Mouse (Mus musculus): Measurements from ENCODE around the gene Emx2. TPM values are rescaled to one million over a fixed set of nuclear protein-coding genes. Genes with fewer than 3 reads are reported as not detected.
A peak's percentile ranks its signal among the peaks of the same experiment; 100 is the strongest.

Emx2 gene
- not detected for total RNA-seq (2021)

GRCm38 (mm10) chr19:59457951-59458742 lies at the start of gene Emx2:
Gene Emx2 (plus strand): TSS chr19:59458372.
- peak; percentile 60 for DNase-seq

DNA sequence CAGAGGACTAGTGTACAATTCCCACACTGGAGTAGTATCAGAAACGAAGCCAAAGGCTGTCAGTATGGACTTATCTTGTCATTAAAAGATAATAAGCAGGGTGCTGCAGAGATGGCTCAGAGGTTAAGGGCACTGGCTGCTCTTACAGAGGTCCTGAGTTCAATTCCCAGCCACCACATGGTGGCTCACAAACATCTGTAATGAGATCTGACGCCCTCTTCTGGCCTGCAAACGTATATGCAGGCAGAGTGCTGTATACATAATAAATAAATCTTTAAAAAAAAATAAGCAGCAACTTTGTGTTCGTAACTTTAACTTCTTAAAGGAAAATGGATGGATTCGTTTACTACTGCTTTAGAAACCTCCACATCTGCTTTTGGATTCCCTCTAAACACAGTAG lies 44.0 kb upstream of the Emx2 start:
- no peak for DNase-seq

DNA sequence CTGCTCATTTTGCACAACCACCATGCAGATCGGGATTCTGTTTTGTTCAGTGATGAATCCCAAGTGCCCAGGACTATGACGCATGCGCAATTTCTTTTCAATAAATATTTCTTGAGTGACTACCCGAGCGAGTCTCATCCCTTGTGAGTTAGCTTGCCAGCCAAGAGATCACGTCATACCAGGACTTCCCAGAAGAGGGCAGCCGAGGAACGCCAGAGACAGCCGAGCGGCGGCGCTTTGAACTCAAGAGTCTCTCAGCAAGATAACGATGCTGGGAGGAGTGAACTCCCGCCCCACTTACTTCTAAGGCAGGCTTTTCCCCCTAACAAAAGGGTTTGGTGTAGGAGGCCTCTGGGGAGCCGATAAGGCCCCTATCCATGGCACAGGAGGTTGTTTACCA lies 40.1 kb upstream of the Emx2 start:
- peak; percentile 91 for DNase-seq

GRCm38 (mm10) chr19:59418671-59419070 lies 39.5 kb upstream of the Emx2 start:
- no peak for DNase-seq

DNA sequence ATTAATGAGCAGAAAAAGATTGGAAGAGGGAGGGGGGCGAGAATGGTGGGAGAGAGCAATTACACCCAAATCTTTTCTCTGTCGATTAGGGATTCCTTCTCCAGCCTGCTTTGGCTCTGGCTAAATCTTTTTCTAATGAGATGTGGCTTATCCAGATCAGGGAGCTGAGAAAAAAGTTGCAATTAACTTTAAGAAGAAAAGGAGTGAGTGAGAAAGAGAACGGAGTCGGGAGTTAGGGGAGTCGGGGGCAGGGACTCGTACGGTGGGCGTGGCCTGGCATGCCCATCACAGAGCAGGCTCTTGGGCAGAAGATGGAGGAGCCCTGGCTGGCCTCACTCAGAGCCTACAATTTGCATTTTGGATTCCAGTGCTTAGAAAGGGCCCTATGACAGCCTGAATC lies 35.8 kb upstream of the Emx2 start:
- no peak for DNase-seq

GRCm38 (mm10) chr19:59423685-59424084 lies 34.5 kb upstream of the Emx2 start:
- no peak for DNase-seq

DNA sequence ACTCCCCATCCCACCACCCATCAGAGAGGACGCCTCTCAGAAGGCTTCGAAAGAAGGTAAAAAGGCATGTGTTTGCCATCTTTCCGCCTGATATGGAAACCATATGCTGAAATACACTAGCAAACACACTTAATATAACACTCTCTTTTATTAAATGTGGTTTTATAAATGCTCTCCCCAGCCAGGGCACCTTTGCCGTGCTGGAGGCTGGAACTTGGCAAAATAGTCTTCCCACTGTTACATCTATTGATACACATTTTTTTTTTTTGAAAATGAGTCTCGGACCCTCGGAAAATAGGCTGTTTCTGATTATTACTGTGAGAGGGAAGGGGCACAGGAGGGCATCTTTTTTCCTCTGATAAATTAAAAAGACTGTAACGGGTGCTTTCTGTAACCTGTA lies 33.2 kb upstream of the Emx2 start:
- DNase-seq, result no peak

DNA sequence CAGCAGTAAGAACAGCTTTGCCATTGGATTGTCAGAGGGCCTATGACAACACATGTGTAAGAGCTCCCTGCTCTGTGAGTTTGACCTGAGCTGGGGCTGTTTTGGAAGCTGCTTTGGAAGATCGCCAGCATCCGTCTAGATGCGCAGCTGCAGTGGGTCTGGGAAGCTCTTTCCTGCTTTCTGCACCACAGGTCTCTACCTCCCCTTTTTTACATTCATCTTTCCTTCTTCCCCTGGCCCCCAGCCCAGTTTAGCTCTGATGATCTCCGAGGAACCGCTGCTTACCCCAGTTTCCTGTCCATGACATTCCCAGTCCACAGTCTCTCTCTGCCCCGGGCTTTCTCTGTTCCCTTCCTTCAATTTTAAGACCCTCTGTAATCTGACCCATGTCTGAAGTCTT lies 25.9 kb upstream of the Emx2 start:
- DNase-seq, result peak; percentile 14

DNA sequence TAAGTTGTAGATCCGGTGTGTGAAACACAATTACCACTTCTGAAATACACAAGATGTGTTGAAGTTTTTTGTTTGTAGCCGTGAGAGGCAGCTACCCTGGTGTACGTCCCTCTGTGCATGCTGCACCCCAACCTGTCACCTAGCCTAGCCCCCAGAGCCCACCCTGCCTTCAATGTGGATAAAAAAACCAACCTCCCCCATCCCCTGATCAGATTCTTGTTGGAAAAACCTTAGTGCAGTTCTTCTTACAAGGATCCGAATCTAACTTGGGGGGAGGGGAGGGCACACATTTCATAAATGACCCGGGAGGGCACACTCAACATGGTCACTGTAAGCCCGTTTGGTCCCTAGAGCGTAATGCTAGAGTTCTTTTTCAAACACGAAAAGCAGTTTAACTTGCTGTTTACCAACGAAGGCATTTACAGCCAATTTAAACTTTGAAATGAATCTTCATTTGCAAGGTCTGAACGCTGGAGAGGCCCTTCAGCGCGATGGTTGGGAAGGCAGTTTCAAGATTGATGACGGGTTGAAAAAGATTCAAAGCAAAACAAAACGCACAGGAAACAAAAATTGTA lies 7.5 kb upstream of the Emx2 start:
- no peak for DNase-seq

- DNase-seq, result no peak
These were observed 6.7 kb upstream of the Emx2 start for GRCm38 (mm10) chr19:59451441-59451951.

DNA sequence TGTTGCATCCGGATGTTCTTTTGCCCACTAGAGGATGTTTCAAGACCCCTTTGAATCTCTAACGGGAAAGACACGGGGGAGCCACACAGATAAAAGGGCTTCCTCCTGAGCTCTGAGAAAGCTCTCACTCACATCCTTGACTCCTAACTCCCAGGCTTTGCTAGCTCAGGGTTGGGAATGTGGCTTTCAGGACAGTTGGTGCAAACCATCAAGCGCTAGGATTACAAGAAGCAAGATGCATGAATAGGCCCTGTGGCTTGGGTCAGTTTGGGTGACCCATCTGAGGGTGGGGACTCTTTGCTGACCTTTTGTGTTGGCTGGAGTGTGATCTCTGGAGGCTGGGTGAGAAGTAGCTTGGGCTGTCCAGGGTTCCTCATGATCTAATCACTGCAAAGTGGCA lies 5.9 kb upstream of the Emx2 start:
- no peak for DNase-seq

DNA sequence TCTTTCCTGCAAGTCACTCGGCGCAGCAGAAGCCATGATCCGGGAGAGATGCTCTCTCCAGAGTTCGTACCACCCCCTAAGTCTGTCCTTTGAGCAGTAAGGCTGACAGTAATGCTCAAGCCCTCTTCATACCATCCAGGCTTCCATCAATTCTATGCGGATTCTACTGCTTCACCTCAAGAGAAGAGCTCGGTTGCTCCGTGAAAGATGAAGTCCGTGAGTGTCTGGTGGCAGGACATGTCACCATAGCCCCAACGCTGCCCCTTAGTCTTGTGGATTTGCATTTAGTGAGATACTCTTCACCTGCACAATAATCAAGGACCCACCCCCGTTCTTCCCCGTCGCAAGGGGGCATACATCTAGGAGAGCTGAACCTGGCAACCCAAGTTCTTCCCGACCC lies 4.6 kb upstream of the Emx2 start:
- no peak for DNase-seq

DNA sequence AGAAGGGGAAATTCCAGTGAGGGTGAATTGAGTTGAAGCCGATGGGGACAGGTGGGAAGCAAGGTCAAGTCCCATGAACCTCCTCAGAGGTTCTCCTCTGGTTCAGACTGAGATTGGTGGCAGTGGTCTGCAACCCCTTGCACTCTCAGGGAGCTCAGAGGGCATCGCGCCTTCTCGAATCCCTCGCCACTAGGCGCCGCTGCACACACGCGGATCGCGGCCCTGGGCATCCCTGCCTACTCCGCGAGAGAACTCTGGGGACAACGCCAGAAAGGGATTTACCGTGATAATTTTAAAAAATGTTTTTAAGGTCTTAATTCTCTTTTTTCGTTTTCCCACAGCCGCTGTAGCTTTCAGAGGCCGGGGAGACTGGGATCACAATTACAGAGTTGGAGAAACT lies 4.0 kb upstream of the Emx2 start:
- DNase-seq, result peak; percentile 86

DNA sequence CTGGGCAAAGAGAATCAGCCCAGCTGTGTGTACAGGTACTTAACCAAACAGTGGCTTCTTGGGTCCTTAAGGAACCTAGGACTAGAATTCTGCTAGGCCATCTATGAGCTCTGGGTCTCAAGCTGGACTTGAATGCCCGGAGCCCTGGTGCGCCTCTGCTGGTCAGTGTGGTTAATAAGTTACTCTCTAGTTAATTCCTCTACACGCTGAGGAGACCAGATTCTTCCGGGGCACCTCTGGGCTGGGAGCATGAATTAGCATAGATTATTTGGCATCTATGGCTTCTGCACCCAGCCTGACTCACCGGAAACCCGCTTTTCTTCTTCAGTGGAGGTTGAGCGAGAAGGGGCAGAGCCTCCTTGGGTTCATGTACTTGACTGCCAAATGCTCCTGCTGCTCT lies 2.5 kb upstream of the Emx2 start:
- DNase-seq, result no peak

GRCm38 (mm10) chr19:59457011-59457945 lies 894 bp upstream of the Emx2 start:
- no peak for DNase-seq

DNA sequence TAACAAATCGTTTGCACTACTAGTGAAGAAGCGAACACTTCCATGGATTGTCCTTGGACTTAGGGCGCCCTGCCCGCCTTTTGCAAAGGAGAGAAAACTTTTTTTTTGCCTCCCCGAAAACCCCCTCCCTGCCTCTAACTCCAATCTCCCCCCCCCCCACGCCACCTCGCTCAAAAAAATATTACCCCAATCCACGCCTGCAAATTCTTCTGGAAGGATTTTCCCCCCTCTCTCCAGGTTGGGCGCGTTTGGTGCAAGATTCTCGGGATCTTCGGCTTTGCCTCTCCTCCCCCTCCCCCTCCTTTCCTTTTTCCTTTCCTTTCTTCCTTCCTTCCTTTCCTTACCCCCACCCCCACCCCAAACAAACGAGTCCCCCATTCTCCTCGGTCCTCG lies 567 bp downstream of the Emx2 start:
- DNase-seq, result no peak

GRCm38 (mm10) chr19:59459158-59459781 lies 1.1 kb downstream of the Emx2 start:
- no peak for DNase-seq

DNA sequence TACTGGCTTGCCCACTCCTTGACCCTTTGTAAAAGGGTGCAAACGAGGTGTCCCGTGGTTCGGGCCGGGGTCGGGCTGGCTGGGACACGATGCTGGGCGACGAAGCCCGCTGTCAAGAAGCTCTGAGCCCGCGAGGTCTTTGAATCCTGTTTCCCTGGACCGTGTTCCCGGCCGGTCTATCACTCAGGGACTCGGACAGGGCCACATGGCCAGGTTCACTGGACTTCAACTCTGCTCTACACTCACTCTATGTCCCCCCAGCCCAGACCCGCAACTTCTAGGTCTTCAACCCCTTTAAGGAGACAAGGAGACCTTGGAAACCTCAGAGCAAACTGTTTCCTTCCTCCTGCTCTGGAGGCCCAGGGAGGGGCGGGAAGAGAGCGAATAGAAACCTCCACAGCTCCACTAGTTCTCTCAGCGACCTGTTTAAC lies 1.7 kb downstream of the Emx2 start:
- no peak for DNase-seq

GRCm38 (mm10) chr19:59460328-59461115 lies 2.4 kb downstream of the Emx2 start:
- DNase-seq, result no peak

DNA sequence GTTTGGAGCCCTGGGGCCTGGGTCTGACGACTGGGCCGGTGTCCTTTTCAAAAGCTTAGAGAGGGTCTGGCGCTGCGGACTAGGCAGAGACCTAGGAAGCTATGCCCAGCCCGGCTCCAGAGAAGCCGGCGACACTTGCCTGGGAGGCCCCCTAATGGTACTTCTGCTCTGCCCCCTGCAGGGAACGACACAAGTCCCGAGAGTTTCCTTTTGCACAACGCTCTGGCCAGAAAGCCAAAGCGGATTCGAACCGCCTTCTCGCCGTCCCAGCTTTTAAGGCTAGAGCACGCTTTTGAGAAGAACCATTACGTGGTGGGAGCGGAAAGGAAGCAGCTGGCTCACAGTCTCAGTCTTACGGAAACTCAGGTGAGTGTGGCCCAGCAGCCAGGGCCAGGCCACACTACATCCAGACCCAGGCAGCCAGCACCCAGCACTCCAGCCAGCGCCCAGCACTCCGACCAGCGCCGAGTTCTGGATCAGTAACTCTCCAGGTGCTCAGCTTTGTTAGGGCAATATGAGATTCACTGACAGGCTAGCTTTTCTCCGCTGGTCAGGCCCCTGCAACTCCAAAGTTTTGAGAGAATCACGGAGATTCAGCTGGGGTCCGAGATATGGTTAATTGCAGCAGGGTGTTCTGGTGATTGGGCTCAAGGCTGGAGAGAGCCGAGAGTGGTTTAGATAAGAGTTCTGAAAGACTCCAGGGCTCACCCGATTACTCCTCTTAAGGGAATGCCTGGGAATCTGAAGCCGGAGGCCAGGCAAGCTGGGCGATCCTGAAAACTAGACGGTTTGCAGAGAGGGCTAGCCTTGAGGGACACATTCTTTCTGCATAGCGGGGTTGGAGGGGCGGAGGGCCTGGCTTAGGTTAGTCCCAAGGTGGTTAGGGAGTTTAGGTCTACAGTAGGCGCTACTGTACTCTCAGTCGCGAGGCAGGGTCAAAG lies 3.6 kb downstream of the Emx2 start:
- no peak for DNase-seq

Data from heart, postnatal 4 days (tissue).